Mouse (Mus musculus) induced T-regulatory cell, adult 2 months (primary cell): ENCODE results near the gene Soat2.

Source experiments
- DNase-seq: peaks from one replicate; pipeline ENCODE4 v3.0.0-alpha.2; 2012; ENCODE audit warnings: low read depth

Gene Soat2

GRCm38 (mm10) chr15:102150301-102151135 is at the start of gene Soat2:
TSS of gene Soat2 (plus strand) at chr15:102150526.
- peak; percentile 84 for DNase-seq

DNA sequence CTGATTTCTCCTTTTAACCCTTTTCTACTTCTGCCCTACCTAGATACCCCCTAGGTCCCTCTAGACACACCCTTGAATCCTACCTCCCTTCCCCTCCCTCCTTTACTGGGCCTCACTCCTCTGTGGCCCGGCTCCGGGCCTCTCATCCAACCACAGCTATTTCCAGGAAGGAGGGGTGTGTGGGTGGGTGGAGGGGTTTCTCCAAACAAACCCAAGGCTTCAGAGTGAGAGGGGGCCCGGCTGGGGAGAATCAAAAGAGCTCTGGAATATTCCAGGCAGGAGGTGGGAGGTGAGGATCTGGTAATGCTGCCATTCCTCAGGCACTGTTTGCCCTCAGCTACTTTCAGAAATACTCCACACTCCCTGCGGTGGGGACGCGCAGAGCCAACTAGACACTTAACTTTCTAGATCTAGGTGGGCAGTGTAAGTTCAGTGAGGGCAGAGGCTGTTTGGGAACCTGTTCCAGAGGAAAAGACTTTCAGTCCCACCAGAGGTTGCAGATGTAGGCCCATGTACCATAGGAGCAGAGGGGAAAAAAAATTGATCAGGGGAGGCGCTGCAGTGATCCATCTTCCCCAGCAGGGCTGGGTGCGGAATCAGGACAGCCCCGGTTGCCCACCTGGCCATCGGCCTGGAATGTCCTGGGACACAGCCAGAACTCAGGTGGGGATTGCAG is 49.2 kb upstream of the Soat2 start:
- DNase-seq = peak; percentile 39

GRCm38 (mm10) chr15:102101672-102102541 is 48.4 kb upstream of the Soat2 start:
- no peak for DNase-seq

- DNase-seq = no peak
These were observed 47.7 kb upstream of the Soat2 start for GRCm38 (mm10) chr15:102102548-102103121.

DNA sequence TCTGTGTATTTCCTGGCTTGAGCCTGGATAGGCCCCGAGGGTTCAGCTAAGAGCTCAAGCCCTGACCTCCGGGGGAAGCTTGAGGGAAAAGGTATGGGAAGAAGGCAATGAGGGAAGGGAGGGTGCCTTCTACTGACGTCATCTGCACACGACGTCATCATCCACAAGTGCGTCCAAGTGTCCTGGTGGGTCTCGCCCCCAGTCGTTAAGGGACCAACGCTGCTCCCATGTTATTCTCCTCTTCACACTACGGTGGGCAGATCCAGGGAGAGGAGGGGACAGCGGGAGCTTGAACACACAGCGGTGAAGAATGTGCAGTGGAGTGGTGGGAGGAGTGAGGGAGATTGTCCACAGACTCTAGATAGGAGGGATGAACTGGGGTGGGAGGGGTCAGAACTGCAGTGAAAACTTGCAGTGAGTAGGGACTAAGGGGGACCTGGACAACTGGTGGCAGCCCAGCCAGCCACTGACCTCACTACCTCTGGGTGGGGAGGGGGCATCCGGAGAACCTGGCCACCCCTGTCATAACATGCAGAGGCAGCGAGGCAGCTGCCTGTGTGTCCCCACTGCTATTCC is 46.9 kb upstream of the Soat2 start:
- DNase-seq = no peak

DNA sequence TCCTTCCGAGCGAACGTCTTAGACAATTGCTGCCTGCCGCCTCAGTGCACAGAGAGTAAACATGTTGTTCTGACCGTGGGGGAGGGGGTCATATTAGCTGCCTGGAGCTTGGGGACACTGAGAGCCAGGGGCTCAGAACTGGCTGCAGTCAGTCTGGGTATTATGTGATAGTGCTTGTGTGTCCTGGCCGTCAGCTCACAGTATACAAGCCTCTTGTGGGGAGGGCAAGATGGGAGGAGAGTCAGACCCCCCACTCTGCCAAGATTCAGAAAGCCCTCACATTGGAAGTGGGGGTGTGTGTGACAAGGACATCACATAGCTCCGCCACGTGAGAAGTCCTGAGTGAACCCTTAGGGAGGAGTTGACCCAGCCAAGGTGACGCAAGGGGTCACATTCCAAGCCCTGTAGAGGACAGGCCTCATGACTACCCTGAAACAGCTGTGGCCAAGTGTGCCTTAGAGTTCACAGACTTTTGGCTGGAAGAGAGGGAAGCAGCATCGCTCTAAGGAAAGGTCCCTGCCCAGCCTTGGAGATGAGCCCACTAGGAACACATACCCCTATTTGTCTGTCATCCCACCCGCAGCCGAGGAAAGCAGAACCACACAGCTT is 46.3 kb upstream of the Soat2 start:
- no peak for DNase-seq

DNA sequence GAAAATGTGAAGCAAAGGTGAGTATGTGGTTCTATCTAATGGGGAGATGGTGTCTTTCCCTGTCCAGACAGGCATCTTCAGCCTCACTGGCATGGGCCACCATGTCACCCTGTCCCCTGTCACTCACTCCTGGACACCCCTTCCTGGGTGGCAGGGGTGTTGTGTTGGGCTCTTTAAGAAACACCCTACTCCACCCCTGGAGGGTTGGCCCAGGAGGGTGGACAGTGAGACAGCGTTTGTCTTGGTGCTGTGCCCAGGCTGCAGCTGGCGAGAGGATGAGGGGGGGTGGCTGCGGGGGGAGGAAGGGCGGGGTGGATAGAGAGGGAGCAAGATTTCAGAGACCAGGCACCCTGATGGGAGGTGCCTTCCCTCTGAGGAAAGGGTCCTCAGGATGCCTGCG is 45.0 kb upstream of the Soat2 start:
- peak; percentile 33 for DNase-seq

DNA sequence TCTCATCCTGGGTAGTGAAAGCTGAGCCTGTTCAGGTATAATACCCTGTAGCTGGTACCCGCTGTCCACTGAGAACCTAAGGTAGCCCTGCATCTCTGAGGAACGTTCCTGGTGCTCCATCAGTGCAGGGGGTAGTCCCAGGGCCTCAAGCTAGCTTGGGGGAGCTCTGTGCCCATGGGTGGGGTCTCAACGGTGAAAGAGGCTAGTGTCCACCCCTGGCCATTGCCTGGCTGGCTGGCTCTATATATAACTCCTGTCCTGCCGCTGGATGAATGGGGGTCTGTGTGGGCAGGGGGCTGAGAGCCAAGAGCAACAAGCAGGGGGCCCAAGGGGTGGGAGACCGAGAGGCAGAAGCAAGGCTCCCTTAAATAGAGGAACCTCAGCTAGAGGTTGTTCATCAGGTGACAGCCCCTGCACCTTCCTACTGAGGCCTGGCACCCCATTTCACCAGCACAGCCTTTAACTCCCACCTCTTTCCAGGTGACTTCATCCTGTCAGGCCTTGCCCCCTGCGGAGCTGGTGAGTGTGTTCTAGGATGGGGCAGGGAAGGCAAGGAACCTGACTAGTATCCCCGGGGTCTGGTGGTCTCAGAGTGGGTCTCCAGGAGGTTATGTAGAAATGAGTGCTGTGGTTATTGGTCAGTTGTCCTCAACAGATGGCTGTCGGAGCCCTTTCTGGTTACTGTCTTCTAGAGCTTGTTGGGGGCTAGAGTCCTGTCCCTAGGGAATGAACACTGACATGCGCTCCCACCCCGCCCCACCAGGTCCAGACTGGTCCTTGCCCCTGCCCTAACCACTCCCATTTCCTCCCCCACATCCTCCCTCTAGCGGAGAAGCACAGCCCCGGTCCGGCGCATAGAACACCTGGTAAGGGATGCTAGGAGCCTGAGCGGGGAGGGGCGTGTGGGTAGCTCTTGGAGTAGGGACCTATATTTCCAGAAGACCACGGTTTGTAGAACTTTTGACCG is 44.3 kb upstream of the Soat2 start:
- peak; percentile 77 for DNase-seq

- DNase-seq = peak; percentile 76
These were observed 43.4 kb upstream of the Soat2 start for GRCm38 (mm10) chr15:102106754-102107456.

DNA sequence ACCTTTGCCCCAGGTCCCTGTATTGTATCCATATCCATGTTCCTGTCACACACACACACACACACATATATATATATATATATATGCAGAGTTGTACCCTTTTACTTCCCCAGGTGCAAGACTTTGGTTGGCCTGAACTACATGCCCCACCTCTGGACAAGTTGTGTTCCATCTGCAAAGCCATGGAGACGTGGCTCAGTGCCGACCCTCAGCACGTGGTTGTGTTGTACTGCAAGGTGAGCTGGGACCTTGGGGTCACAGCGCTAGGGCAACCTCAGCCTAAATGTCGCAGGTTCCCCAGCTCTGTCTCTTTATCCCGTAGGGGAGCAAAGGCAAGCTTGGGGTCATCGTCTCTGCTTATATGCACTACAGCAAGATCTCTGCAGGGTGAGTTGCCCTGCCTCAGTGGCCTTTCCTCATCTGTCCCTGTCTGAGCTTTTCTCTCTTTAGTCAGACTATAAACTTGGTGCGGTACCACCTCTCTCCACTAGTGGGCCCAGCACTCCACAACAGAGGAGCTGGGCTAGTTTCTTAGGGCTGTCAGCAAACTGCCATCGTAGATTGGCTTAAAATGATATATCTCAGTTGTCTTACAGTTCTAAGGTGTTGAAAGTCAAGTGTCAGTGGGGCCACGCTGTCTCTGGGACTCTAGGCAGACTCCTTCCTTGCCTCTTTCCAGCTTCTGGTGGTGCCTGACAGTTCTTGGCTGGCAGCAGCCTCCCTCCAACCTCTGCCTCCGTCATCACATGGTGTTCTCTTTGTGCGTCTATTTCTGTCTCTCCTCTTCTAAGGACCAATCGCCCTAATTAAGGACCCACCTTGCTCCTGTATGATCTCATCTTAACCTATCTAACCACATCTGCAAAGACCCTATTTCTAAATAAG is 42.4 kb upstream of the Soat2 start:
- peak; percentile 90 for DNase-seq

DNA sequence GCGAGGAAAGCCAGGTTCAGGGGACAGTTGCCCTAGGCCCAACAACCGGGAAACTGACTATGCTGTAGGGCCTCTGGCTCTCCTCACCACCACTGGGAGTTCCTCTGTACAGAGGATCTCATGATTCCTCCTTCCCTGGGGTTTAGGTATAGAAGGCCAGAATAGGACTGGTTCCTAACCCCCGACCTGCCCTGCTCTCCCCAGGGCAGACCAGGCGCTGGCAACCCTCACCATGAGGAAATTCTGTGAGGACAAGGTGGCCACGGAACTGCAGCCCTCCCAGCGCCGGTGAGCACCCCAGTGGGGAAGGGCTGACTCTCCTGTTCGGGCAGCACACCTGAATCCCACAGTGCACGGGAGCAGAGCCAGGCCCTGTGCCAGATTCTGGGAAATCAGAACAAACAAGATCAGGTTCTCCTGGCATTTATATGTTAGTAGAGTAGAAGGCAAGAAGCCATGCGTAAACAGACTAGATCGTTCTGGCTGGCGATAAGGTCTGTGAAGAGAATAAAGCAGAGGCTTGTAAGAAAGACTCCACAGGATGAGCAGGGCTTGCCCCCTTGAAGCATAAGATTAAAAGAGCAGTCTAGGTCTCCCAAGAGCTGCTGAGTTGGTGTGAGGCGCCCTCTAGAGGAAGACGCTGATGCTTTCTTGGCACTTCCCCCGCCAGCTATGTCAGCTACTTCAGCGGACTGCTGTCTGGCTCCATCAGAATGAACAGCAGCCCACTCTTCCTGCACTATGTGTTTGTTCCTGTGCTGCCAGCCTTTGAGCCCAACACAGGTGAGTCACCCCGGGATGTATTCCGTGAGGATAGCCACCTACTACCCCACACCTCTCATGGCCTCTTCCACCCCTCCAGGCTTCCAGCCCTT is 41.4 kb upstream of the Soat2 start:
- DNase-seq = peak; percentile 91

GRCm38 (mm10) chr15:102110271-102110670 is 40.1 kb upstream of the Soat2 start:
- no peak for DNase-seq

DNA sequence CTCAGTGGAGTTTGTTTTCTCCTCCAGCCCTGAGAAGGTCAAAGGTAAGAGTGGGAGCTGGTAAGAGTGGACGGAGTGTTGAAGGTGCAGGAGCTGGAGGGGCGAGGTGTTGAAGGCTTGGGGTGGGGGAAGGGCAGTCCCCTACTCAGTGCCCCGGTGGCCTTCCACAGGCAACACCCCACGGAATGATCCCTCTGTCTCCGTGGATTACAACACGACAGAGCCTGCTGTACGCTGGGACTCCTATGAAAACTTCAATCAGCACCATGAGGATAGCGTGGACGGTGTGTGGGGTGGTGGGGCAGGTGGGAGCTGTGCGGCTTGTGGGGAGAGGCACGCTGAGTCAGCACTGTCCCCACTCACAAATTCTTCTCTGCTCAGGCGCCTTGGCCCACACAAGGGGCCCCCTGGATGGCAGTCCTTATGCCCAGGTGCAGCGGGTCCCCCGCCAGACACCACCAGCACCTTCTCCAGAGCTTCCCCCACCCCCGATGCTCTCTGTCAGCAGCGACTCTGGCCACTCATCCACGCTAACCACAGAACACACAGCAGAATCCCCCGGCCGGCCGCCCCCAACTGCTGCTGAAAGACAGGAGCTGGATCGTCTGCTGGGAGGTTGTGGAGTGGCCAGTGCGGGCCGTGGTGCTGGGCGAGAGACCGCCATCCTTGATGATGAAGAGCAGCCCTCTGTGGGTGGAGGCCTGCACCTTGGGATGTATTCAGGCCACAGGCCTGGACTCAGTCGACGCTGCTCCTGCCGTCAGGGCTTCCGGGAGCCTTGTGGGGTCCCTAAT is 39.4 kb upstream of the Soat2 start:
- DNase-seq = no peak

DNA sequence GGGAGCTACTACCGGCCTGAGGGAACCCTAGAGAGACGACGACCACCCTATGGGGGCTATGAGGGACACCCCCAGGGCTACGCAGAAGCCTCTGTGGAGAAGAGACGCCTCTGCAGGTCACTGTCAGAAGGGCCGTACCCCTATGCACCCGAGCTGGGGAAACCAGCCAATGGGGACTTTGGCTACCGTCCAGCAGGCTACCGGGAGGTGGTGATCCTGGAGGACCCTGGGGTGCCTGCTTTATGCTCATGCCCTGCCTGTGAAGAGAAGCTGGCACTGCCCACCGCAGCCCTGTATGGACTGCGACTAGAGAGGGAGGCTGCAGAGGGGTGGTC is 38.9 kb upstream of the Soat2 start:
- DNase-seq = no peak

- no peak for DNase-seq
These were observed 38.1 kb upstream of the Soat2 start for GRCm38 (mm10) chr15:102112181-102112580.

DNA sequence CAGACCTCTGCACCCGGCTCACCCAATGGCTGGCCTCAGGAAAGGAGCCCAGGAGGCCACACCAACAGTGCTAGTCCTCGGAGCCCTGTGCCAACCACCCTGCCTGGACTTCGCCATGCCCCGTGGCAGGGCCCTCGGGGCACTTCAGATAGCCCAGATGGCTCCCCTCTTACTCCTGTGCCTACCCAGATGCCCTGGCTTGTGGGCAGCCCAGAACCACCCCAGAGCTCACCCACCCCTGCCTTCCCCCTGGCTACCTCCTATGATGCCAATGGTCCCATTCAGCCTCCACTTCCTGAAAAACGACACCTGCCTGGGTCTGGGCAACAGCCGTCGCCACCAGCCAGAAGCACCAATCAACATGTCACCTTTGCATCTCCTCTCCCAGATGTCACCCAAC is 37.5 kb upstream of the Soat2 start:
- no peak for DNase-seq

- no peak for DNase-seq
These were observed 36.7 kb upstream of the Soat2 start for GRCm38 (mm10) chr15:102113674-102114073.
